Mouse (Mus musculus): ENCODE results near the gene Ptprd. TPM values are rescaled to one million over a fixed set of nuclear protein-coding genes. Genes with fewer than 3 reads are reported as not detected.

The Ptprd gene
- polyA plus RNA-seq, 1 experiment from 2014 or later, result 96.7 TPM

GRCm38 (mm10) chr4:76798010-76799007, 1413.5 kb downstream of the Ptprd start:
- H3K4me2 ChIP-seq, result no peak overlapping the region
- ATAC-seq (ENCODE audit: low FRiP score), result peak; percentile 52; the same call in 1 of the 2 replicates
- no peak overlapping the region for H3K4me3 ChIP-seq
- peaks cover 8% of the 10 kb centered on the region; the same call in 1 of the 2 replicates for H3K4me1 ChIP-seq (replicated peaks)
- H3K27me3 ChIP-seq, result no peaks in the 10 kb centered on the region
- H3K9me3 ChIP-seq, result no peaks in the 10 kb centered on the region
- no peak overlapping the region for H3K9ac ChIP-seq
- H3K36me3 ChIP-seq, result no peaks in the 10 kb centered on the region
- no peak overlapping the region for H3K27ac ChIP-seq
- WGBS, result 33% methylated on average over 9 of the region's 9 CpGs

GRCm38 (mm10) chr4:76785389-76785788, 1426.4 kb downstream of the Ptprd start:
- Histone ChIP-seq H3K4me2 (no peak overlapping the region), H3K9me3 (no peaks in the 10 kb centered on the region), H3K4me3 (no peak overlapping the region), H3K27ac (no peak overlapping the region), H3K9ac (no peak overlapping the region), H3K36me3 (no peaks in the 10 kb centered on the region), H3K27me3 (no peaks in the 10 kb centered on the region), H3K4me1 (replicated peaks) (no peaks in the 10 kb centered on the region)
- ATAC-seq (ENCODE audit: low FRiP score), result no peak
- 85% methylated on average over 2 of the region's 2 CpGs for whole genome bisulfite sequencing

- no peak overlapping the region for H3K9ac ChIP-seq
- no peak; the same call in 1 of the 2 replicates for ATAC-seq (ENCODE audit: low FRiP score)
- H3K4me2 ChIP-seq, result no peak overlapping the region
- H3K27me3 ChIP-seq, result no peaks in the 10 kb centered on the region
- no peaks in the 10 kb centered on the region for H3K9me3 ChIP-seq
- H3K4me1 ChIP-seq (replicated peaks), result 0 out of 2 replicates have a peak, but pooled peaks cover 2% of the 10 kb centered on the region
- H3K36me3 ChIP-seq, result no peaks in the 10 kb centered on the region
- WGBS, result 66% methylated on average over 4 of the region's 4 CpGs
- peak overlapping the region; percentile 55; the same call in 1 of the 2 replicates for H3K27ac ChIP-seq
- no peak overlapping the region for H3K4me3 ChIP-seq
These were observed 1432.1 kb downstream of the Ptprd start for GRCm38 (mm10) chr4:76779558-76780124.

- H3K4me1 ChIP-seq (replicated peaks), result no peaks in the 10 kb centered on the region
- no peak for ATAC-seq (ENCODE audit: low FRiP score)
- no peak overlapping the region for H3K4me2 ChIP-seq
- WGBS, result 89% methylated on average over 3 of the region's 3 CpGs
- no peak overlapping the region for H3K27ac ChIP-seq
- no peaks in the 10 kb centered on the region for H3K27me3 ChIP-seq
- no peaks in the 10 kb centered on the region for H3K9me3 ChIP-seq
- H3K4me3 ChIP-seq, result no peak overlapping the region
- no peak overlapping the region for H3K9ac ChIP-seq
- no peaks in the 10 kb centered on the region for H3K36me3 ChIP-seq
These were observed 1444.8 kb downstream of the Ptprd start for GRCm38 (mm10) chr4:76766918-76767317.

- no peaks in the 10 kb centered on the region for H3K9me3 ChIP-seq
- H3K36me3 ChIP-seq, result no peaks in the 10 kb centered on the region
- H3K27ac ChIP-seq, result no peak overlapping the region
- no peak overlapping the region for H3K9ac ChIP-seq
- 83% methylated on average over 2 of the region's 2 CpGs for WGBS
- no peak for ATAC-seq (ENCODE audit: low FRiP score)
- H3K4me2 ChIP-seq, result no peak overlapping the region
- no peaks in the 10 kb centered on the region for H3K4me1 ChIP-seq (replicated peaks)
- no peak overlapping the region for H3K4me3 ChIP-seq
- no peaks in the 10 kb centered on the region for H3K27me3 ChIP-seq
These were observed 1445.3 kb downstream of the Ptprd start for GRCm38 (mm10) chr4:76766429-76766828.

- H3K9ac ChIP-seq, result no peak overlapping the region
- no peaks in the 10 kb centered on the region for H3K27me3 ChIP-seq
- no peaks in the 10 kb centered on the region for H3K36me3 ChIP-seq
- 32% methylated on average over 2 of the region's 2 CpGs for whole genome bisulfite sequencing
- H3K4me3 ChIP-seq, result no peak overlapping the region
- H3K9me3 ChIP-seq, result no peaks in the 10 kb centered on the region
- H3K4me2 ChIP-seq, result no peak overlapping the region
- peaks cover 2% of the 10 kb centered on the region; the same call in 1 of the 2 replicates for H3K4me1 ChIP-seq (replicated peaks)
- ATAC-seq (ENCODE audit: low FRiP score), result peak; percentile 83
- H3K27ac ChIP-seq, result no peak overlapping the region
These were observed 1461.1 kb downstream of the Ptprd start for GRCm38 (mm10) chr4:76750709-76751108.

- H3K36me3 ChIP-seq, result no peaks in the 10 kb centered on the region
- WGBS, result 76% methylated on average over 1 of the region's 1 CpGs
- H3K27me3 ChIP-seq, result no peaks in the 10 kb centered on the region
- no peak overlapping the region for H3K4me3 ChIP-seq
- no peak overlapping the region for H3K4me2 ChIP-seq
- ATAC-seq (ENCODE audit: low FRiP score), result no peak
- no peaks in the 10 kb centered on the region for H3K9me3 ChIP-seq
- H3K4me1 ChIP-seq (replicated peaks), result no peaks in the 10 kb centered on the region
- no peak overlapping the region for H3K27ac ChIP-seq
- no peak overlapping the region for H3K9ac ChIP-seq
These were observed 1475.9 kb downstream of the Ptprd start for GRCm38 (mm10) chr4:76735831-76736230.

GRCm38 (mm10) chr4:76675726-76676125, 1536.0 kb downstream of the Ptprd start:
- no peaks in the 10 kb centered on the region for H3K27me3 ChIP-seq
- H3K27ac ChIP-seq, result no peak overlapping the region
- H3K36me3 ChIP-seq, result no peaks in the 10 kb centered on the region
- H3K4me2 ChIP-seq, result no peak overlapping the region
- H3K4me1 ChIP-seq (replicated peaks), result no peaks in the 10 kb centered on the region
- 87% methylated on average over 3 of the region's 3 CpGs for WGBS
- no peak overlapping the region for H3K4me3 ChIP-seq
- no peak for ATAC-seq (ENCODE audit: low FRiP score)
- no peaks in the 10 kb centered on the region for H3K9me3 ChIP-seq
- no peak overlapping the region for H3K9ac ChIP-seq

- no peaks in the 10 kb centered on the region for H3K27me3 ChIP-seq
- no peak overlapping the region for H3K4me2 ChIP-seq
- no peaks in the 10 kb centered on the region for H3K4me1 ChIP-seq (replicated peaks)
- H3K9ac ChIP-seq, result no peak overlapping the region
- no peak for ATAC-seq (ENCODE audit: low FRiP score)
- no peak overlapping the region for H3K27ac ChIP-seq
- H3K9me3 ChIP-seq, result no peaks in the 10 kb centered on the region
- no peak overlapping the region for H3K4me3 ChIP-seq
- H3K36me3 ChIP-seq, result no peaks in the 10 kb centered on the region
These were observed 1538.5 kb downstream of the Ptprd start for GRCm38 (mm10) chr4:76673224-76673623.

GRCm38 (mm10) chr4:76672653-76673052, 1539.1 kb downstream of the Ptprd start:
- Histone ChIP-seq H3K4me3 (no peak overlapping the region), H3K36me3 (no peaks in the 10 kb centered on the region), H3K9ac (no peak overlapping the region), H3K4me1 (replicated peaks) (no peaks in the 10 kb centered on the region), H3K4me2 (no peak overlapping the region), H3K27me3 (no peaks in the 10 kb centered on the region), H3K27ac (no peak overlapping the region), H3K9me3 (no peaks in the 10 kb centered on the region)
- ATAC-seq (ENCODE audit: low FRiP score), result no peak

GRCm38 (mm10) chr4:76661725-76662124, 1550.0 kb downstream of the Ptprd start:
- no peak for ATAC-seq (ENCODE audit: low FRiP score)
- Histone ChIP-seq H3K27me3 (no peaks in the 10 kb centered on the region), H3K4me3 (no peak overlapping the region), H3K9me3 (no peaks in the 10 kb centered on the region), H3K4me1 (replicated peaks) (no peaks in the 10 kb centered on the region), H3K36me3 (no peaks in the 10 kb centered on the region), H3K9ac (no peak overlapping the region), H3K4me2 (no peak overlapping the region), H3K27ac (no peak overlapping the region)
- 77% methylated on average over 4 of the region's 4 CpGs for WGBS

- Histone ChIP-seq H3K4me2 (no peak overlapping the region), H3K9ac (no peak overlapping the region), H3K9me3 (no peaks in the 10 kb centered on the region), H3K36me3 (no peaks in the 10 kb centered on the region), H3K27me3 (no peaks in the 10 kb centered on the region), H3K4me1 (replicated peaks) (no peaks in the 10 kb centered on the region), H3K4me3 (no peak overlapping the region), H3K27ac (no peak overlapping the region)
- ATAC-seq (ENCODE audit: low FRiP score), result no peak
- 87% methylated on average over 2 of the region's 2 CpGs for WGBS
These were observed 1551.6 kb downstream of the Ptprd start for GRCm38 (mm10) chr4:76660146-76660545.

Data from hindbrain, embryonic 13.5 days (tissue).